Mouse (Mus musculus): Measurements from ENCODE around the gene Eif2s3y.

Gene Eif2s3y

GRCm38 (mm10) chrY:1009882-1010751 lies at the start of gene Eif2s3y:
Gene Eif2s3y, plus strand, starts transcription at chrY:1010543.
- peak in 1 of 2 experiments; percentile 72 for DNase-seq (ENCODE audit: low spot score in 2 of 2)

All from right cerebral cortex, adult 2 months (tissue).